Mouse (Mus musculus) cerebellum, postnatal 10 days (tissue): ENCODE data around the gene Pced1b.

Source experiments
- DNase-seq, 2 experiments: peaks; one replicate each; pipeline ENCODE4 v3.0.0; 2021; ENCODE audit warnings: mixed read lengths in 2 of 2

Gene Pced1b

DNA sequence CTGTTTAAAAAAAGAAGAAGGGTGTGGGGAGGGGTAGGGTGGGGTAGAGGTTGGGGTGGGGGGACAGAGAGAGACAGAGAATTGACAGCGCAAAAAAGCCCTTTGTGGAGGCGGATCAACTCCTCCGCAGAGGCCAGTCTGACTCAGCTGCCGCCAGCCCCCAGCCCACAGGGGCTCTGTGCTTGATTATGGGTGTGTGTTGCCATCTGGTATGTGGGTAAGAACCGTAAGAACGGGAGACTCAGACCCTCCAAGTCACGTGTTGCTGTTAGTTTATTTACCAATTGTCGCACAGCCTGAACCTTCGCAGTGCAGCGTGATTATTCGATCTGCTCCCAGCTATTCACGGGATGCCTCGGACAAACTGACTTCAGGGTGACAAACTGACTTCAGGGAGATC, 41.8 kb downstream of the Pced1b start:
- DNase-seq, result no peak

GRCm38 (mm10) chr15:97289176-97289575, 42.3 kb downstream of the Pced1b start:
- no peak for DNase-seq

- DNase-seq, result no peak
These were observed 43.4 kb downstream of the Pced1b start for GRCm38 (mm10) chr15:97290351-97290750.

- DNase-seq, result no peak
These were observed 44.6 kb downstream of the Pced1b start for GRCm38 (mm10) chr15:97291291-97292050.

- DNase-seq, result no peak
These were observed 61.0 kb downstream of the Pced1b start for GRCm38 (mm10) chr15:97307935-97308334.

GRCm38 (mm10) chr15:97309533-97309932, 62.6 kb downstream of the Pced1b start:
- no peak for DNase-seq

DNA sequence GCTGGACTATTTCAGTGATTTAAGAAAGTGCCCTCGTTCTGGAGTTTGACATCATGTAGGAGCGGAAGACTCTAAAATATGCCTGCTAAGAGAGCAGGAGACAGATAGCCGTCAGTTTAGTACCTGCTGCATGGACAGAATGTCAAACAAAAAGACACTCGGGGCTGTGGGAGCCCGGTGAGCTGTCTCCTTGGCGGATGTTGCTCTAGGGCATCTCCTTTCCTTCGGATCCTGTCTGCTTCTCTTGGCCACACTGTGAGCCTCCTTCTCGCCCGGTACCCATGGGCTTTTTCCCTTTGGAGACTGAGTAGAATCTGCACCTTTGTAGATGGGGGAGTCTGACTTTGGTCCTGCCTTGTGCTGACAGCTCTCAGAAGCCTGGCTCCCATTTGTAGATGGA, 63.3 kb downstream of the Pced1b start:
- no peak for DNase-seq

GRCm38 (mm10) chr15:97311211-97311610, 64.3 kb downstream of the Pced1b start:
- no peak for DNase-seq

DNA sequence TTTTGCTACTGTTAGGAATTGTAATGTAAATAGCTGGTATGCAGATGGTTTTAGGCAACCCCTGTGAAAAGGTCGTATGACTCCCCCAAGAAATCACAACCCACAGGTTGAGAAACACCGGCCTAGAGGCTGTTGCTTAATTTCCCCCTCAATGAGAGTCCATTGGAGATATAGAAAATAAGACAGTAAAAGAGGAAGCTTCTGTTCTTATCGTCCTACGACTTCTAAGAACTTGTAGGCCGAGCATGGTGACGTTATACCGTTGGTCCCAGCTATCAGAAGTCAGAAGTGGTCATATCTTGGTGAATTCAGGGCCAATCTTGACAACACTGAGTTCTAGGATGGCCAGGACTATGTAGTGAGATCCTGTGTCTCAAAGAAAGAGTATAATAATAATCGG, 65.0 kb downstream of the Pced1b start:
- no peak for DNase-seq

DNA sequence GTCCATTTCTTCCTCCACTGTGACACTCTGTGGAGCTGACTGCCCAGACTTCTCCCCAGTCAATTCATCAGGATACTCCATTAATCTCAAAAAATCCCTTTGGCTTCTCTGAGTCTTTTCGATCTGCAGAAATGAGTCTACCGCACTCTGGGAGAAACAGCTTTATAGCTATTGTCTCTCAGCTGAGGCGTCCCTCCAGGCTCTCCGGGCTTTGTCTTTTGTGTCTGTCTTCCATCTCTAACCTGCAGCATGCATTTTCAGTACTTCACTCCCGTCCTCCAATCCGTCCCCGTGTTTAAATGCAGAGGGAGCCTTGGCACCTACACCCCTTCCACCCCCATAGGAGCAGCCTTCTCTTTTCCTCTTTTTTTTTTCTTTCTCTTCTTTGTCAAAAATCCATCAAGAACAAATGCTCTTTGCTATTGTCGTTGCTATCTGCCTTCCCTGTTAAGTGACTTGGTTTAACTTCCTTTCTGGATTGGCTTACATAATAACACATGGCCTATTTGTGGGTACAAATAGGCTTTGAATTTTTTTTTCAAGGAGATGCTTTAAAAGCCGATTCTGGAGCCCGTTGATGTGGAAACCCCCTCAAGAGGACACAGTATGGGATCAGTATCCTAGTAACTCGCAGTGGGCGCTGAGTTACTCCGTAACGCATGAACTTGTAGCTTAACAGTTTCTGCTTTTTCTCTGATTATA, 68.0 kb downstream of the Pced1b start:
- no peak for DNase-seq

GRCm38 (mm10) chr15:97315422-97315757, 68.5 kb downstream of the Pced1b start:
- peak in 1 of 2 experiments; percentile 16 for DNase-seq

DNA sequence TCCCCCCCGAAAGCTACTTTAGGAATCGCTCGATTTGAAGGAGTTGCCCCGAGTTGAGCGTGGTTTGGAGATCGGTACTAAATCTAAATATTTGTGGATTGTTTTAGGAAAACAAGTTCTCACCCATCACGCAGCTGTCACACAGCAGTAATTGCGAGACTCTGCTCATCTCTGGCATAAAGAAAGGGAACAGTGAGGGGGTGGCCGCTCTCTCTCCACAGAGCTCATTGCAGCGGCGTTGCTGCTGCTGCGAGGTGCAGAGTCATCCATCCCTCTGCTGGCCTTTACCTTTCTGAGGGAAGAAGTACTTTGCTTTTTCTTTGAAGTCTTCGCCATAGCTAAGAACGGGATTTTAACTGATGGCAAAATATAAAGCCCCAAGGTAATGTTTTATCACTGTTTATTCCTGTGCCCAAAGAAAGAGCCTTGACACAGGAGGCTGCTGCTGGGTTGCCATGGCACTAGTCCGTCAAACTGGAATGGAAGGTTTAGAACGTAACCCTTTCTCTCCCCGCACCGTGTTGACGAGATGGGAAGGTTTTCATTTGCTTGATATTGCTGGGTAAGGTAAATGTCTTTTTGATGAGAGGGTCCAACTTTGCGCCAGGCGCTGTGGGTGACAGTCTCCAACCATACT, 71.6 kb downstream of the Pced1b start:
- DNase-seq, result no peak

- DNase-seq, result no peak
These were observed 75.9 kb downstream of the Pced1b start for GRCm38 (mm10) chr15:97322821-97323220.

- DNase-seq, result no peak
These were observed 76.6 kb downstream of the Pced1b start for GRCm38 (mm10) chr15:97323466-97323865.

- DNase-seq, result no peak
These were observed 77.4 kb downstream of the Pced1b start for GRCm38 (mm10) chr15:97324311-97324710.

DNA sequence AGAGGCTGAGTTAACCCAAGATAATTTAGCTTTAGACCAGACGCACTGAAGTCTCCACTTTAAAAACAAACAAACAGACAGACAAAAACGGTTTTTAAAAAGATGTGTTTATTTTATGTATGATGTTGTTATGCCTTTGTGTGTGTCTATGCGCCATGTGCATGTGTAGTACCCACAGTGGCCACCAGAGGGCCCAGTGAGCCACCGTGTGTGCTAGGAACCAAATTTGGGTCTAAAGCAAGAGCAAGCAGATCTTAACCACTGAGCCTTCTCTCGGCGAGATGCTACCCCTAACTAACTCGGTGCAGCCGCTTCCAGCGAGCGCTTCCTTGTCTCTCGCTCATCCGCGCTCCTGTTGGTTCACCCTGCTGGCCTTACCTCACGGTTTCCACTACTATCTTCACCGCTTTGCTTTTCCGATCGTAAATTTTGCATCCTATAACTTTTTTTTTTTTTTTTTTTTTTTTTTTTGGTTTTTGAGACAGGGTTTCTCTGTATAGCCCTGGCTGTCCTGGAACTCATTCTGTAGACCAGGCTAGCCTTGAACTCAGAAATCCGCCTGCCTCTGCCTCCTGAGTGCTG, 80.7 kb downstream of the Pced1b start:
- DNase-seq, result peak; percentile 45 to 57

DNA sequence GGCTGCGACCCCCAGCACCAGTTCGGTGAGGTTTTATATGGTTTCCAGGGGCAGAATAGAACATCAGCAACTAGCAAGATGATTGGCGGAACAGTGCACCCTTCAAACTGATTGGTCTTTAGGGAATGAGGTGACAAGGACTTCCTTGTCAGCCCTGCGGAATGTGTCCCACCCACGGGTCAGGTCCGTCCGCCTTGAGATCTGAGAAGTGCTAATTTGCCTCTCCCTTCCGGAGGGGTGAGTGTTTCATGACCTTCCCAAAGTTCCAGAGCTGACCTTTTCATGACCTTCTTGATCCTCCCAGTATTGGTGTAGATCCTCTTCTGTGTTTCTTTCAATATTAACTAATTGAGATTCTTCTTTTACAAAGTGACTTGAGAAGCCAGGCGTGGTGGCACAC, 85.7 kb downstream of the Pced1b start:
- DNase-seq, result no peak

- no peak for DNase-seq
These were observed 90.9 kb downstream of the Pced1b start for GRCm38 (mm10) chr15:97337636-97338352.

DNA sequence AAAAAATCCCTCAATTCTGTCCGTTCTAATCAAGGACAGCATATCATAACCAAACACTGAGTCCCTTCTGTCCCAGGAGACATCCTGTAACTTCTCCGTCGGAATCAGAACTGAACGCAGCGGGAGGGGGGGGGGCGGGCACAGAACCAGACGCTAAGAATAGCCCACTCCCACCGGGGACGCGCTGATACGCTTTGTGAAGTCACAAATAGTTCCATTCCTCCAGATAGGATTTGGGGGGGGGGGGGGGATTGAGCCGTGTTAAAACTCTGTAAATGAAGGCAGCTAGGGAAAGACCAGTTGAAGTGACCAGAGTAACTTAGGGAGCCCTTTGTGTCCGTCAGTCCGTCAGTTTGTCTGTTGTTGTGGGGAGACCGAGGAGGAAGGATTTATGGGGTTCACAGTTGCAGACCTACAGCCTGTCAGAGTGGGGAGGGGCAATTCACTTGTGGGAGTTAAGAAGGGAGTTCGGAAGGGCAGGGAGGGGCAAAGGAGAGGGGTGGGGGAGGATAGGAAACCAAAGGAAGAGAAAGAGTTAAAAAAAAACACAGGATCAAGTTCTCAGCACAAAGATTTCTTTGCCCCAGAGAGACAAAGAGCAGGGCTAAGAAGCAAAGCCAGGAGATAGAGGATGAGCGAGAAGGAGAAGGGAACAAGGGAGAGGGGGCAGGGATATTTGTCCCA, 91.6 kb downstream of the Pced1b start:
- DNase-seq, result no peak

- DNase-seq, result peak; percentile 10 to 20
These were observed 95.4 kb downstream of the Pced1b start for GRCm38 (mm10) chr15:97342336-97342735.

DNA sequence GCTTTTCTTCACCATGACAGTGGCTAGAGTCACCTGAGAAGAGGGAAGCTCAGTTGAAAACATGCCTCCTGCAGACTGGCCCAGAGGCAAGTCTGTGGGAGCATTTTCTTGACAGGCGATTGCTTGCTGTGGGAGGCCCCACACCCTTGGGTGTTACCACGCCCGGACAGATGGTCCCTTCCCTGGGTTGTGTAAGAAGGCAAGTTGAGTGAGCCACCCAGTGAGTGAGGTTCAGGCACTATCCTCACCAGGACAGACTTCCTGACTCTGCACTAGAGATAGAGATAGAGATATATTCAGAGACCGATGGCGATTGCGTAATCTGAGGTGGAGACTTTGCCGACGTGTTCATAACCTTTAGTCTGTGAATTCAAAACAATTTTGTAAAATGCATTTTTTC, 96.0 kb downstream of the Pced1b start:
- DNase-seq, result no peak

GRCm38 (mm10) chr15:97343921-97344320, 97.0 kb downstream of the Pced1b start:
- no peak for DNase-seq
